Mouse (Mus musculus) midbrain, postnatal 0 days (tissue): Measurements from ENCODE around the gene Tmem9b. TPM values are rescaled to one million over a fixed set of nuclear protein-coding genes. Genes with fewer than 3 reads are reported as not detected.

Experiments
- ATAC-seq: fragments of 200-750 bp; cut with Nextera tagmentation; 2 replicates; pipeline ENCODE4 v1.8.0; 2017; ENCODE audit warnings: moderate number of reproducible peaks, mild to moderate bottlenecking, moderate TSS enrichment, moderate library complexity; ENCODE audit not compliant: low FRiP score
- DNase-seq: peaks from one replicate; pipeline ENCODE4 v3.0.0-alpha.2; 2015; ENCODE audit warnings: low spot score
- H3K27ac ChIP-seq: fragments of 300-500 bp; sonication (generic); 2 replicates; pipeline ENCODE4 v1.5.1; 2014; ENCODE audit warnings: low read depth, mild to moderate bottlenecking, low read length, mixed read lengths
- H3K27me3 ChIP-seq: fragments of 300-500 bp; sonication (generic); 2 replicates; pipeline ENCODE4 v1.6.1; 2014; ENCODE audit warnings: low read length, control low read depth, mixed read lengths; ENCODE audit not compliant: insufficient read depth
- H3K36me3 ChIP-seq: fragments of 300-500 bp; sonication (generic); 2 replicates; pipeline ENCODE4 v1.6.1; 2014; ENCODE audit warnings: low read length, control low read depth, mixed read lengths; ENCODE audit not compliant: insufficient read depth
- H3K4me1 ChIP-seq: fragments of 300-500 bp; sonication (generic); 2 replicates; pipeline ENCODE4 v1.6.1; 2014; ENCODE audit warnings: mild to moderate bottlenecking, control low read depth, antibody characterized with exemption, low read length, mixed read lengths; ENCODE audit not compliant: insufficient read depth
- H3K4me2 ChIP-seq: fragments of 300-500 bp; sonication (generic); 2 replicates; pipeline ENCODE4 v1.6.1; 2014; ENCODE audit warnings: low read depth, mild to moderate bottlenecking, low read length, mixed read lengths; ENCODE audit not compliant: poor library complexity, severe bottlenecking
- H3K4me3 ChIP-seq: fragments of 300-500 bp; sonication (generic); 2 replicates; pipeline ENCODE4 v1.5.1; 2014; ENCODE audit warnings: low read depth, mild to moderate bottlenecking, low read length, moderate library complexity
- H3K9ac ChIP-seq: fragments of 300-500 bp; sonication (generic); replicated peaks from 2 replicates; pipeline ENCODE4 v1.6.1; 2014; ENCODE audit warnings: mild to moderate bottlenecking, low read length, moderate library complexity, mixed read lengths; ENCODE audit not compliant: poor library complexity, severe bottlenecking
- H3K9me3 ChIP-seq: fragments of 300-500 bp; sonication (generic); 2 replicates; pipeline ENCODE4 v1.6.1; 2016; ENCODE audit warnings: low read length, control low read depth
- CTCF ChIP-seq: IDR thresholded peaks from 2 replicates; pipeline ENCODE4 v1.5.1; 2016; ENCODE audit warnings: antibody characterized with exemption, mild to moderate bottlenecking
- WGBS: fragments of 180-500 bp; shearing (Covaris S2); extraction: QIAGEN DNeasy Blood & Tissue Kit; methylation state at CpG from one replicate; pipeline ENCODE4 v1.1.7; 2014; 5-methylcytosine and 5-hydroxymethylcytosine counted together
- polyA plus RNA-seq: library from polyadenylated mRNA; unstranded; fragments of >200 nt; fragmentation: Nextera tagmentation; extraction: Ambion mirVana; gene quantifications from 2 replicates; pipeline ENCODE4 v1.2.1, GENCODE M21; 2015
- total RNA-seq: library from RNA; depleted of rRNA; stranded (reverse); fragments of >200 nt; gene quantifications from 2 replicates; pipeline ENCODE4 v1.2.3, GENCODE M21; 2014

The Tmem9b gene
- total and polyA plus RNA-seq, 2 experiments from 2014 or later: 167 to 316 TPM

DNA sequence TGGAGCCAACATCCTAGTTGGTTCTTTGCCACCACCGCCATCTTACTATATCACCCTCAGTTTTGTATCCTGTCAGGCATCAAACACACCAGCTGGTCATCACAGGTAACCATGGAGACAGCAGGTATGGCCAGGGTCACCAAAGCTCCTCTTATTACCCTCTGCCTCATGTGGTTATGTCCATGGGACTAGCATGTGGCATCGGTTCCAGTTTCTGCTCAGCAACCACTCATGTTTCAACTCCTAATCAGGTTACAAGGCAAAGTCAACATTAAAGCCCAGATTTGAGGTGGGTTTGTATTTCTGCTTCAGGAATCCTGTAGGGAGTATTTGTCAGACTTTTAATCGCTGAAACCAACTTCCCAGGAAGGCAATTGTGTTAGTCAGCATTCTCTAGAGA, 38.1 kb upstream of the Tmem9b start:
- H3K9ac ChIP-seq: no peak overlapping the region
- no peak overlapping the region for H3K4me3 ChIP-seq
- H3K36me3 ChIP-seq: no peaks in the 10 kb centered on the region
- no peaks in the 10 kb centered on the region for H3K9me3 ChIP-seq
- no peak overlapping the region for H3K4me2 ChIP-seq
- DNase-seq (no peak), ATAC-seq (no peak)
- H3K27ac ChIP-seq: no peak overlapping the region
- H3K4me1 ChIP-seq: no peaks in the 10 kb centered on the region
- no peaks in the 10 kb centered on the region for H3K27me3 ChIP-seq
- no peak for TF ChIP-seq CTCF
- 68% methylated on average over 3 of the region's 3 CpGs for WGBS

DNA sequence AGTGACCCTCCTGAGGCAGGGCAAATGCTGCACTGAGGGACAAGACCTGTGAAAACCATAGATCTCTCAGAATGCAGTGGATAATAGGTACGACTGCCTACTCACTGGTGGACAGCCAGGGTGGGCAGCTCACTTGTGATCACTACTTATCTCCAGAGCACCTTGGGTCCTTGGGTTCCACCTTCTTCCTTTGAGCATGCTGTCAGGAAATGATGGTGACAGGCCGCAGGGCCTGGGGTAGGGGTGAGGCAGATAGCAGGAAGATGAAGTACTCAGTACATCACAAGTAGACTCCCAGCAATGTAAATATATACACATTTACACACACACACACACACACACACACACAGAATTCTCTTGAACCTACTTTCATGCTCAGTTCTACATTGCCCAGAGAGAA, 35.2 kb upstream of the Tmem9b start:
- TF ChIP-seq CTCF: no peak
- no peak for ATAC-seq
- WGBS: 93% methylated on average over 2 of the region's 2 CpGs

GRCm38 (mm10) chr7:109783281-109783680, 30.6 kb upstream of the Tmem9b start:
- Histone ChIP-seq H3K4me1 (no peaks in the 10 kb centered on the region), H3K4me3 (no peak overlapping the region), H3K9me3 (no peaks in the 10 kb centered on the region), H3K27ac (no peak overlapping the region), H3K27me3 (peaks cover 3% of the 10 kb centered on the region; the same call in 1 of the 2 replicates), H3K36me3 (no peaks in the 10 kb centered on the region), H3K4me2 (no peak overlapping the region), H3K9ac (no peak overlapping the region)
- WGBS: 41% methylated on average over 7 of the region's 7 CpGs
- TF ChIP-seq CTCF: no peak
- DNase-seq: peak; percentile 42
- peak; percentile 25; the same call in 1 of the 2 replicates for ATAC-seq

More for the DNA sequence above, 35.2 kb upstream of the Tmem9b start:
- H3K4me1 ChIP-seq: no peaks in the 10 kb centered on the region
- no peak overlapping the region for H3K4me2 ChIP-seq
- no peaks in the 10 kb centered on the region for H3K27me3 ChIP-seq
- H3K9ac ChIP-seq: no peak overlapping the region
- no peaks in the 10 kb centered on the region for H3K36me3 ChIP-seq
- DNase-seq: no peak
- no peaks in the 10 kb centered on the region for H3K9me3 ChIP-seq
- H3K27ac ChIP-seq: no peak overlapping the region
- no peak overlapping the region for H3K4me3 ChIP-seq

- Histone ChIP-seq H3K36me3 (no peaks in the 10 kb centered on the region), H3K9me3 (no peaks in the 10 kb centered on the region), H3K27ac (no peak within 1 kb of the TSS), H3K9ac (peak within 1 kb of the TSS; percentile 68), H3K4me3 (peak within 1 kb of the TSS; percentile 64), H3K4me1 (no peaks in the 10 kb centered on the region), H3K4me2 (peak within 1 kb of the TSS; percentile 82), H3K27me3 (peaks cover 3% of the 10 kb centered on the region; the same call in 1 of the 2 replicates)
- peak; percentile 85 for ATAC-seq
- WGBS: 2% methylated on average over 39 of the region's 52 CpGs
- DNase-seq: peak; percentile 84
- no peak for TF ChIP-seq CTCF
Measured at GRCm38 (mm10) chr7:109781470-109782203, 29.0 kb upstream of the Tmem9b start, which contains the start of gene Nrip3. Nrip3 (minus strand) TSS chr7:109782025.

GRCm38 (mm10) chr7:109781087-109781469, 28.4 kb upstream of the Tmem9b start:
- no peak for TF ChIP-seq CTCF
- H3K27me3 ChIP-seq: peaks cover 3% of the 10 kb centered on the region; the same call in 1 of the 2 replicates
- peak overlapping the region; percentile 64 for H3K4me3 ChIP-seq
- no peak overlapping the region for H3K27ac ChIP-seq
- no peaks in the 10 kb centered on the region for H3K9me3 ChIP-seq
- under 1% methylated on average over 24 of the region's 24 CpGs for WGBS
- H3K4me2 ChIP-seq: peak overlapping the region; percentile 82
- no peaks in the 10 kb centered on the region for H3K4me1 ChIP-seq
- H3K9ac ChIP-seq: peak overlapping the region; percentile 68
- peak; percentile 64 for ATAC-seq
- no peak for DNase-seq
- H3K36me3 ChIP-seq: no peaks in the 10 kb centered on the region

GRCm38 (mm10) chr7:109772251-109772650, 19.6 kb upstream of the Tmem9b start:
- H3K27me3 ChIP-seq: no peaks in the 10 kb centered on the region
- no peak for TF ChIP-seq CTCF

More at GRCm38 (mm10) chr7:109772251-109772650, 19.6 kb upstream of the Tmem9b start:
- Histone ChIP-seq H3K4me2 (no peak overlapping the region), H3K4me3 (no peak overlapping the region), H3K9me3 (no peaks in the 10 kb centered on the region), H3K9ac (no peak overlapping the region), H3K27ac (no peak overlapping the region), H3K36me3 (no peaks in the 10 kb centered on the region), H3K4me1 (no peaks in the 10 kb centered on the region)
- DNase-seq: no peak
- ATAC-seq: no peak
